Mouse (Mus musculus) CH12.LX (cell line): Measurements from ENCODE around the gene Oxtr.

Source experiments
- CHD2 ChIP-seq: IDR thresholded peaks from 2 replicates; pipeline ENCODE4 v1.6.1; 2011; ENCODE audit warnings: low read length, improper control_type of control experiment
- CTCF ChIP-seq, 2 experiments: IDR thresholded peaks in 1 of 2; conservative IDR thresholded peaks in 1 of 2; 2 replicates each; pipeline ENCODE4 v1.5.1; 2011 to 2012; ENCODE audit warnings: low read depth in 2 of 2, low read length in 2 of 2, improper control_type of control experiment in 1 of 2, inconsistent platforms in 1 of 2, mild to moderate bottlenecking in 1 of 2, moderate library complexity in 1 of 2
- KAT2A ChIP-seq: IDR thresholded peaks from 2 replicates; pipeline ENCODE4 v1.6.1; 2012; ENCODE audit warnings: low read length, improper control_type of control experiment, inconsistent platforms; ENCODE audit not compliant: insufficient replicate concordance
- MXI1 ChIP-seq: IDR thresholded peaks from 2 replicates; pipeline ENCODE4 v1.6.1; 2011; ENCODE audit warnings: mild to moderate bottlenecking, low read depth, low read length, improper control_type of control experiment
- POLR2A ChIP-seq: IDR thresholded peaks from 2 replicates; pipeline ENCODE4 v1.6.1; 2011; ENCODE audit warnings: low read depth, mild to moderate bottlenecking, improper control_type of control experiment, low read length
- UBTF ChIP-seq: IDR thresholded peaks from 2 replicates; pipeline ENCODE4 v1.6.1; 2012; ENCODE audit warnings: low read depth, mild to moderate bottlenecking, inconsistent platforms, low read length, improper control_type of control experiment, moderate library complexity
- ZKSCAN1 ChIP-seq: IDR thresholded peaks from 2 replicates; pipeline ENCODE4 v1.6.1; 2012; ENCODE audit warnings: low read depth, inconsistent platforms, low read length, improper control_type of control experiment, borderline replicate concordance

DNA sequence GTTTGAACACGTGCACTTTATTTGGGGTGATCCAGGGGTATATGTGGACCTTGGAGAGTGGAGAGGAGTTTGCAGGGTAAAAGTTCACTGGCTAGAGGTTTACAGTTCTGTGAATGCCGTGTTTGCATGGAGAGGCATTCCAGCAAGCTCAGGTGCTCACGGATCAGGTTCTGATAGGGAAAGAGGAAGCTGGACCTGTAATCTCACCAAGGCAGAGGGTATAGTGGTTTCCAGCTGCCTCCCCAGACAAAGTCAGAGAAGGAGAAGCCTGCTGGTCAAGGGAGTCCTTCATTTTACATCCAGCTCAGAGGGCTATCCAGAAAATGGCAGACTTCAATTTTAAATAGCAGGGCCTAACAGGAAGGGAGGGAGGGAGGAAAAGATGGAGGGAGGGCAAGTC lies 28.2 kb upstream of the Oxtr start:
- no peak for TF ChIP-seq UBTF
- TF ChIP-seq CTCF (conservative IDR thresholded peaks at IDR 0.05 in 1 of 2, IDR thresholded peaks at IDR 0.05 in 1 of 2; ENCODE audit: low read depth in 2 of 2, low read length in 2 of 2), result no peak
- no peak for TF ChIP-seq MXI1
- TF ChIP-seq CHD2, result no peak
- TF ChIP-seq ZKSCAN1, result no peak
- no peak for TF ChIP-seq KAT2A
- no peak for TF ChIP-seq POLR2A
